9 mouse cellular contexts compared by ENCODE assay signal in genomic region chr4:53315876-53316762, GRCm38 (mm10).
DNase-seq lines count a peak whose midpoint lies in the region; ATAC-seq and TF ChIP-seq lines count a peak whose summit lies in the region.
"Had no signal": no experiment of that assay in that cellular context is flagged by ENCODE, and none has a peak within 500 bp of the region (broad histone marks: within the 10 kb centered on the region; RNA-seq: fewer than 3 reads in every experiment).

No protein-coding gene starts in this region.

- H3K9me3 ChIP-seq in heart, postnatal 0 days (replicated peaks; ENCODE audit: control insufficient read depth, low read length) = no peaks in the 10 kb centered on the region
- H3K9me3 ChIP-seq in neural tube, embryonic 13.5 days = no peaks in the 10 kb centered on the region
- no peaks in the 10 kb centered on the region for H3K9me3 ChIP-seq in intestine, embryonic 14.5 days (ENCODE audit: control insufficient read depth, low read length)
- H3K9me3 ChIP-seq in stomach, embryonic 14.5 days (ENCODE audit: control insufficient read depth, low read depth, low read length) = no peaks in the 10 kb centered on the region

- no peak overlapping the region for H3K4me3 ChIP-seq in heart, postnatal 0 days (ENCODE audit: low read depth, low read length)
- no peak overlapping the region for H3K4me3 ChIP-seq in neural tube, embryonic 13.5 days
- H3K4me3 ChIP-seq in intestine, embryonic 14.5 days (ENCODE audit: low read depth, low read length) = no peak overlapping the region
- no peak overlapping the region for H3K4me3 ChIP-seq in stomach, embryonic 14.5 days (ENCODE audit: low read depth, low read length)

- no peaks in the 10 kb centered on the region for H3K36me3 ChIP-seq in heart, postnatal 0 days (replicated peaks; ENCODE audit: control insufficient read depth, insufficient read depth, low read length)
- H3K36me3 ChIP-seq in neural tube, embryonic 13.5 days = no peaks in the 10 kb centered on the region
- no peaks in the 10 kb centered on the region for H3K36me3 ChIP-seq in intestine, embryonic 14.5 days (ENCODE audit: control insufficient read depth, insufficient read depth, low read length)
- no peaks in the 10 kb centered on the region for H3K36me3 ChIP-seq in stomach, embryonic 14.5 days (ENCODE audit: control insufficient read depth, insufficient read depth, low read length)

- WGBS in heart, postnatal 0 days = 74% methylated on average over 13 of the region's 13 CpGs
- 77% methylated on average over 13 of the region's 13 CpGs for WGBS in neural tube, embryonic 13.5 days
- 55% methylated on average over 13 of the region's 13 CpGs for WGBS in intestine, embryonic 14.5 days
- WGBS in stomach, embryonic 14.5 days = 56% methylated on average over 13 of the region's 13 CpGs

- ATAC-seq in heart, postnatal 0 days (ENCODE audit: insufficient read depth, low read depth) = no peak
- no peak for ATAC-seq in neural tube, embryonic 13.5 days (ENCODE audit: low read depth)
- ATAC-seq in intestine, embryonic 14.5 days (replicated peaks; ENCODE audit: low FRiP score, low TSS enrichment, low read depth) = no peak
- peak; percentile 51 for ATAC-seq in stomach, embryonic 14.5 days (ENCODE audit: insufficient number of reproducible peaks, insufficient read depth, low FRiP score, low read depth)

- no peak overlapping the region for H3K4me2 ChIP-seq in heart, postnatal 0 days (ENCODE audit: low read depth, low read length)
- no peak overlapping the region for H3K4me2 ChIP-seq in neural tube, embryonic 13.5 days
- no peak overlapping the region for H3K4me2 ChIP-seq in intestine, embryonic 14.5 days (ENCODE audit: low read length)
- no peak overlapping the region for H3K4me2 ChIP-seq in stomach, embryonic 14.5 days (replicated peaks; ENCODE audit: low read depth, low read length)
- H3K4me2 ChIP-seq: heart, embryonic 11.5 days had no signal

- H3K27me3 ChIP-seq in heart, postnatal 0 days (ENCODE audit: control insufficient read depth, insufficient read depth, low read length) = no peaks in the 10 kb centered on the region
- H3K27me3 ChIP-seq in neural tube, embryonic 13.5 days = no peaks in the 10 kb centered on the region
- H3K27me3 ChIP-seq in intestine, embryonic 14.5 days (replicated peaks; ENCODE audit: control insufficient read depth, insufficient read depth, low read length) = no peaks in the 10 kb centered on the region
- H3K27me3 ChIP-seq in stomach, embryonic 14.5 days (ENCODE audit: control insufficient read depth, insufficient read depth, low read length) = no peaks in the 10 kb centered on the region

- H3K4me1 ChIP-seq in heart, postnatal 0 days (ENCODE audit: control insufficient read depth, insufficient read depth) = no peaks in the 10 kb centered on the region
- H3K4me1 ChIP-seq in neural tube, embryonic 13.5 days (replicated peaks) = peaks cover 19% of the 10 kb centered on the region
- peaks cover 12% of the 10 kb centered on the region for H3K4me1 ChIP-seq in intestine, embryonic 14.5 days (replicated peaks; ENCODE audit: control insufficient read depth, insufficient read depth, low read length)
- peaks cover 14% of the 10 kb centered on the region for H3K4me1 ChIP-seq in stomach, embryonic 14.5 days (ENCODE audit: control insufficient read depth, insufficient read depth, low read length)

- H3K9ac ChIP-seq in heart, postnatal 0 days (replicated peaks; ENCODE audit: low read depth, low read length) = no peak overlapping the region
- no peak overlapping the region for H3K9ac ChIP-seq in neural tube, embryonic 13.5 days
- no peak overlapping the region for H3K9ac ChIP-seq in intestine, embryonic 14.5 days (ENCODE audit: low read length)
- no peak overlapping the region for H3K9ac ChIP-seq in stomach, embryonic 14.5 days (replicated peaks; ENCODE audit: low read depth, low read length)

- H3K27ac ChIP-seq in heart, postnatal 0 days (ENCODE audit: low read depth) = peak overlapping the region; percentile 2; the same call in 1 of the 2 replicates
- peak overlapping the region; percentile 70 for H3K27ac ChIP-seq in neural tube, embryonic 13.5 days (replicated peaks)
- H3K27ac ChIP-seq in intestine, embryonic 14.5 days (ENCODE audit: low read depth) = peak overlapping the region; percentile 3; the same call in 1 of the 2 replicates
- no peak overlapping the region for H3K27ac ChIP-seq in stomach, embryonic 14.5 days (ENCODE audit: low read length)

- TF ChIP-seq EP300 in heart, postnatal 0 days (IDR thresholded peaks at IDR 0.05; ENCODE audit: low read depth) = no peak

- intact Hi-C loops in heart, postnatal 36 days (cut with DNase I) = no loop called here

- DNase-seq in heart, postnatal 0 days (ENCODE audit: low spot score) = no peak
- DNase-seq in heart, postnatal 36 days = no peak
- DNase-seq in neural tube, embryonic 10.5 days (ENCODE audit: extremely low spot score, low spot score) = no peak
- DNase-seq in intestine, embryonic 14.5 days (ENCODE audit: low spot score) = no peak
- no peak for DNase-seq in layer of hippocampus, adult 18-20 months (ENCODE audit: low spot score in 2 of 2)
- no peak for DNase-seq in cerebellum, adult 11-12 months

- TF ChIP-seq CTCF in heart, postnatal 0 days (IDR thresholded peaks at IDR 0.05; ENCODE audit: low read depth) = no peak
